Mouse (Mus musculus) G1E-ER4 (cell line): ENCODE measurements around the gene Lexm. TPM values are rescaled to one million over a fixed set of nuclear protein-coding genes. Genes with fewer than 3 reads are reported as not detected.

Experiments
- GATA1 ChIP-seq: IDR thresholded peaks from one replicate; pipeline ENCODE4 v1.8.0; 2012; ENCODE audit warnings: low read length, inconsistent platforms
- polyA plus RNA-seq: library from polyadenylated mRNA; stranded (reverse); fragments of >175 nt; gene quantifications from 2 replicates; pipeline ENCODE4 v1.2.3, GENCODE M21; 2012

Lexm gene
- polyA plus RNA-seq, 1 experiment = not detected

DNA sequence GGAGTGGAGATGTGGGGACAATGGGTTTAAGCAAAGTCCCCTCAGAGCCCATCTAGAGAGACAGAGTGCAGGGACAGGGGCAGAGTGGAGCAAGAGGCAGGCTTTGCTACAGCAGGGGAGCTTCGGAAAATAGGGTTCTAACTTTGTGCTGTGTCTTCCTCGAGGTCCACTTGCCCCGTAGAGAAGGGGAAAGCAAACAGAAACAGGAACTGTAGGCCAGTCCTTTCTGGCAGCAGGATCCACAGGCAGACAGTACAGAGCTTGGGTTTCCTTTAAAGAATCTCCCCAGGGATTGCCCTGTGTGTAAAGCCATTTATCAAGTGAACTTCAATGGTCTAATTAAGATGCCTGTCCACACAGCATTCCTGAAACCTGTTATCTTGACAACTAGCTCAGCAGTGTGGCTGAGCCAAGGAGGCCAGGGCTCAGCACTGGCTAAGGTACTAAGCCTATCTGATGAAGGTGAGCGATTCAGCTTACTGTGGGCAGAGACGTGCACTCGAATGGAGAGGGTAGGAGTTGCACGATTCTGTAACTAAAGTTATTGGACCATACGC, 71.1 kb downstream of the Lexm start:
- no peak for TF ChIP-seq GATA1

DNA sequence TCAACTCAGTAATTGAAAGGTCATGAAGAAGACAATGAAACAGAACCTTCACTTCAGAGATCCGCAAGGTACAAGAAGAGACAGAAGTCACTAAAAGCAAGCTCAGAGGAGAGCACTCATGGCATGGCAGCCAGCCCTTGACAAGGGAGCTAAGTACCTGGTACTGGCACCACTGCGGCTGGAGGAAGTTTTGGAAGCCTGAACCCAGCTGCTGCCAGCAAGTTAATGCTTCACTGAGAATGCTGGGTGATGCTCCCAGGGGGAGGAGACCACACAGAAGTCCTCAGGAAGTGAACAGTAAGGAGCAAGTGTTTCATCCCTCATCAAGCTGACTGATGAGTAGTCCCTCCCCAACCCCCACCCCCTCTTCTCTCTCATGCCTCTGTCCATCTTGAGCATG, 74.8 kb downstream of the Lexm start:
- no peak for TF ChIP-seq GATA1

DNA sequence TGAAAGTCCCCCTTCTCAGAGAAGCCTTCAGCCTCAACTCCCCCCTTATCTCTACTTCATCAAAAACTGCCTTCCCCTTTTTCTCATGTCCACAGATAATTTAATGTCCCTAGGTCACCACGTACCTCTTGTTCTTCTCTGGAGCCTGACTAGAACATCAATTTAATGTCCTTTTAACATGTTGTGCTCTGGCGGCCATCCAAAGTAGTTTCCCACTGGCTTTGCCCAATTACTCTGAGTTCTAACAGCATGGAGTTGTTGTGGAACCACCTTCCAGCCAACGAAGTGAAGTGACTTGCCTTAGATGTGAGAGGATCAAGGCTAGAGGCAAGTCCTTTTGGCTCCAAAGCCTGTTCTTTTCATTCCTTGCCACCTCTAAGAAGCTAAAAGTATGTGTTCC, 75.5 kb downstream of the Lexm start:
- TF ChIP-seq GATA1 = no peak

Other genes with a start within 250 kb of the Lexm start
- 0.11 and 0.15 TPM in 2 replicates for gene Pcsk9, start 152.9 kb downstream of the Lexm start, polyA plus RNA-seq
- gene Bsnd, start 125.0 kb downstream of the Lexm start, polyA plus RNA-seq = not detected in 2 replicates
- 86.9 and 101 TPM in 2 replicates for gene Dhcr24, start 56.2 kb downstream of the Lexm start, polyA plus RNA-seq
- gene Ttc22, start 5.2 kb upstream of the Lexm start, polyA plus RNA-seq = not detected in 2 replicates
- 3.7 and 5.4 TPM in 2 replicates for gene Pars2, start 33.8 kb upstream of the Lexm start, polyA plus RNA-seq
- 3.0 and 16.1 TPM in 2 replicates for gene Ttc4, start 61.7 kb upstream of the Lexm start, polyA plus RNA-seq
- not detected in 2 replicates for gene Mroh7, start 113.7 kb upstream of the Lexm start, polyA plus RNA-seq
- gene Fam151a, start 116.6 kb upstream of the Lexm start, polyA plus RNA-seq = not detected in 2 replicates
- gene Acot11, start 187.8 kb upstream of the Lexm start, polyA plus RNA-seq = 0.10 and 0.15 TPM in 2 replicates